Mouse (Mus musculus): ENCODE data around the gene Aplp2.

DNA sequence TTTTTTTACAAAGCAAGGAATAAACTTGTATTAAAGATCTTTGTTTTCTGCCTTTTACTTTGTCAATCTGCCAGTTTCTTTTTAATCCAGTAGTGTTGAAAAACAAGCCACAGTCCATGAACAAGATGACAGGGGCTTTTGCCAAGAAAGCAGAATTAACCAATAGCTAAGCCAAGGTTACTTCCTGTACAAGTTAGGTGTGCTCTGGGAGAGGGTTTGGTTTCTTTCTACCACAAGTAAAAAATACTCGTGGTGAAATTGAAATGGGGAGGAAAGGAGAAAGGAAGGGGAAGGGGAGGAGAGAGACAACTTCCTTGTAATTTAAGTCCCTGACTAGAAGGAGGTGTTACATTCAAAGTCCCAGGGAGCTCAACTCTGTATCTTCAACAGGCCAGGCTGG lies 48.7 kb downstream of the Aplp2 start:
- no peak for TF ChIP-seq EP300 (IDR thresholded peaks at IDR 0.05; ENCODE audit: low read depth)
- TF ChIP-seq CTCF (IDR thresholded peaks at IDR 0.05; ENCODE audit: low read depth): no peak
